Mouse (Mus musculus): ENCODE measurements around the gene Rnpc3. TPM values are rescaled to one million over a fixed set of nuclear protein-coding genes. Genes with fewer than 3 reads are reported as not detected.
"Not testable (repeated sequence)": the region's sequence is repeated elsewhere in the genome, so short reads cannot be mapped to it uniquely, and the experiment has no call there.

Rnpc3 gene
- 23.9 and 27.9 TPM in 2 replicates for polyA plus RNA-seq (2011; ENCODE audit: insufficient read length, low read depth, missing spikeins)

DNA sequence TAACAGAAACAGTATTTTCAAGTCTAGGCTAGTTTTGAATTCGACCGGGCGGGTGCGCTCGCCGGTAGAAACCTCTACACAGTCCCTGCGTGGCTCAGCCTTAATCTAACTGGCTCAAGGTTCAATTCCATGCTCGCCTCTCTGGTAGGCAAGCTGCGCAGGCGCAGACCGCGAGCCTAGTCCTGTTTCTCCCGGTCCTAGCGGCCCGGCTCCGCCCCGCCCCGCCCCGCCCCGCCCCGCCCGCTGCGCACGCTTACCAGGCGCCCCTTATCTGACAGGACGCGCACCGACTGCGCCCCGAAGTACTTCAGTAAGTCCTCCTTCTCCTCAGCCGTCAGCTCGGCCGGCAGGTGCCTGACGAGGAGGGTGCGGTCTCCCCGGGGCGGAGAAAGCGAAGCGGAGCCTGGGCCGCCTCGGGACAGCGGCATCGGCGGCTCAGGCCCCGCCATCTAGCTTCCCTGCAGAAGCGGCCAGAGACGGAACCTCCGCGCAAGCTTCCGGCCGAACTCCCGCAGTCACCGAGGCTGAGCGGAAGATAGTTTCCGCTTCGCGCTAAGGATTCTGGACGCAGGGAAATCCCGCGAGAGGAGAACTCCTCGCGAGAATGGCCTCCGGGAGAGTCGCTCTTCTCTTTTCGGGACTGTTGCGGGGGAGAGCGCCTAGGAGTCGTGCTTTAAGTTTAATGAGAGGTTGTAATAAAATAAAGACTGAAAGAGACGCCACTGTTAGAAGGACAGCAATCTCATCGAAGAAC, at the start of gene Rnpc3:
TSS of gene Rnpc3 (minus strand) at position 544 of the 754 bp plus-strand sequence.
- Histone ChIP-seq H3K4me1 (ENCODE audit: control insufficient read depth, insufficient read depth, low read length) (no peaks in the 10 kb centered on the region), H3K4me3 (ENCODE audit: insufficient read depth, low read length) (peak within 1 kb of the TSS; percentile 86), H3K27ac (ENCODE audit: insufficient read depth, low read length) (peak within 1 kb of the TSS; percentile 99)
- TF ChIP-seq CTCF (IDR thresholded peaks at IDR 0.05; ENCODE audit: borderline replicate concordance, insufficient read depth, low read length) (no peak), POLR2A (IDR thresholded peaks at IDR 0.05; ENCODE audit: low read depth, low read length) (peak; percentile 73)

- TF ChIP-seq CTCF (IDR thresholded peaks at IDR 0.05; ENCODE audit: borderline replicate concordance, insufficient read depth, low read length) (peak; percentile 78), POLR2A (IDR thresholded peaks at IDR 0.05; ENCODE audit: low read depth, low read length) (no peak)
- Histone ChIP-seq H3K4me3 (ENCODE audit: insufficient read depth, low read length) (no peak overlapping the region), H3K4me1 (ENCODE audit: control insufficient read depth, insufficient read depth, low read length) (no peaks in the 10 kb centered on the region), H3K27ac (ENCODE audit: insufficient read depth, low read length) (peak overlapping the region; percentile 34)
Measured at GRCm38 (mm10) chr3:113656940-113657339, 27.0 kb upstream of the Rnpc3 start.

GRCm38 (mm10) chr3:113654335-113654734, 24.4 kb upstream of the Rnpc3 start:
- Histone ChIP-seq H3K4me3 (ENCODE audit: insufficient read depth, low read length) (no peak overlapping the region), H3K4me1 (ENCODE audit: control insufficient read depth, insufficient read depth, low read length) (no peaks in the 10 kb centered on the region), H3K27ac (ENCODE audit: insufficient read depth, low read length) (no peak overlapping the region)
- TF ChIP-seq POLR2A (IDR thresholded peaks at IDR 0.05; ENCODE audit: low read depth, low read length) (no peak), CTCF (IDR thresholded peaks at IDR 0.05; ENCODE audit: borderline replicate concordance, insufficient read depth, low read length) (no peak)

DNA sequence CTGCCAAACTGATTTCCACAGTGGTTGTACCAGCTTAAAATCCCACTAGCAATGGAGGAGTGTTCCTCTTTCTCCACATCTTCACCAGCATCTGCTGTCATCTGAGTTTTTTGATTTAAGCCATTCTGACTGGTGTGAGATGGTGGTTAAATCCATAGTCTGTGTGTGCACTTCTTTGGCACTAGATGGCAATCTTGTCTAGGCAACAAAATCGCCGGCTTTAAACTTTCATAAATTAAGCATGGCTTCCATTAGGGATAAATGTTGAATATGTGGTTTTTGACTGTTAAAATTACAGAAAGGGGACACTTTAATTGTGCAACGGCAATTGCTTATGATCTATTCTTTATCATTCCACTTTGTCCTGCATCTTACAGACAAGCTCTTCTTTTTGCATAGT, 21.4 kb upstream of the Rnpc3 start:
- not testable (repeated sequence) for H3K4me3 ChIP-seq (ENCODE audit: insufficient read depth, low read length); H3K27ac ChIP-seq (ENCODE audit: insufficient read depth, low read length); H3K4me1 ChIP-seq (ENCODE audit: control insufficient read depth, insufficient read depth, low read length)

GRCm38 (mm10) chr3:113639545-113639944, 9.6 kb upstream of the Rnpc3 start:
- Histone ChIP-seq H3K4me1 (ENCODE audit: control insufficient read depth, insufficient read depth, low read length) (no peaks in the 10 kb centered on the region), H3K27ac (ENCODE audit: insufficient read depth, low read length) (no peak overlapping the region), H3K4me3 (ENCODE audit: insufficient read depth, low read length) (no peak overlapping the region)
- TF ChIP-seq CTCF (IDR thresholded peaks at IDR 0.05; ENCODE audit: borderline replicate concordance, insufficient read depth, low read length) (no peak), POLR2A (IDR thresholded peaks at IDR 0.05; ENCODE audit: low read depth, low read length) (no peak)

GRCm38 (mm10) chr3:113634220-113634619, 4.3 kb upstream of the Rnpc3 start:
- no peak overlapping the region for H3K27ac ChIP-seq (ENCODE audit: insufficient read depth, low read length)
- H3K4me1 ChIP-seq (ENCODE audit: control insufficient read depth, insufficient read depth, low read length), result no peaks in the 10 kb centered on the region
- H3K4me3 ChIP-seq (ENCODE audit: insufficient read depth, low read length), result no peak overlapping the region
- TF ChIP-seq CTCF (IDR thresholded peaks at IDR 0.05; ENCODE audit: borderline replicate concordance, insufficient read depth, low read length) (no peak), POLR2A (IDR thresholded peaks at IDR 0.05; ENCODE audit: low read depth, low read length) (no peak)

DNA sequence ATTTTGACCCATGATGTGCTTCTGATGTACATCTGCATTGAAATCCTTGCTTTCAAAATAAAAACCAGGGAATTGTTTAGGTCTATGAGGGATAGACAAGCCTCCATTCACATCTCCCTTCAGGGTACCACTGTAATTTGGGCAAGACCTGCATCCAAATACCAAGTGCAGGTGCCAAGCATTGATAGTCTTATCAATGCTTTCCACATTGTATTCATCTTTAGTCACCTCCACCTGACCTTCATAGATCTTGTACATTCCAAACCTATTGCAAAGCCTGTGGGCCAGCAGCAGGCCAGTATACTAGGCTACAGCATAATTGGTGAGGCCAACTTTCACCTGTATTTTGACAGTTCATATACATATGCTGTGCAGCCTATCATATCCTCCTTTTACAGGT, 1.7 kb upstream of the Rnpc3 start:
- H3K4me3 ChIP-seq (ENCODE audit: insufficient read depth, low read length), result no peak overlapping the region
- TF ChIP-seq CTCF (IDR thresholded peaks at IDR 0.05; ENCODE audit: borderline replicate concordance, insufficient read depth, low read length) (no peak), POLR2A (IDR thresholded peaks at IDR 0.05; ENCODE audit: low read depth, low read length) (no peak)
- no peaks in the 10 kb centered on the region for H3K4me1 ChIP-seq (ENCODE audit: control insufficient read depth, insufficient read depth, low read length)
- no peak overlapping the region for H3K27ac ChIP-seq (ENCODE audit: insufficient read depth, low read length)

GRCm38 (mm10) chr3:113630564-113630963, 615 bp upstream of the Rnpc3 start:
- Histone ChIP-seq H3K4me1 (ENCODE audit: control insufficient read depth, insufficient read depth, low read length) (no peaks in the 10 kb centered on the region), H3K4me3 (ENCODE audit: insufficient read depth, low read length) (peak overlapping the region; percentile 86), H3K27ac (ENCODE audit: insufficient read depth, low read length) (peak overlapping the region; percentile 99)
- no peak for TF ChIP-seq CTCF (IDR thresholded peaks at IDR 0.05; ENCODE audit: borderline replicate concordance, insufficient read depth, low read length)
- TF ChIP-seq POLR2A (IDR thresholded peaks at IDR 0.05; ENCODE audit: low read depth, low read length), result peak; percentile 37; the same call in 1 of the 2 replicates

- no peaks in the 10 kb centered on the region for H3K4me1 ChIP-seq (ENCODE audit: control insufficient read depth, insufficient read depth, low read length)
- TF ChIP-seq POLR2A (IDR thresholded peaks at IDR 0.05; ENCODE audit: low read depth, low read length) (no peak), CTCF (IDR thresholded peaks at IDR 0.05; ENCODE audit: borderline replicate concordance, insufficient read depth, low read length) (no peak)
- H3K27ac ChIP-seq (ENCODE audit: insufficient read depth, low read length), result no peak within 1 kb of the TSS
- H3K4me3 ChIP-seq (ENCODE audit: insufficient read depth, low read length), result no peak within 1 kb of the TSS
Measured at GRCm38 (mm10) chr3:113606599-113606998, 23.4 kb downstream of the Rnpc3 start, which contains the start of gene Amy1. TSS of gene Amy1 (minus strand) at chr3:113606699.

DNA sequence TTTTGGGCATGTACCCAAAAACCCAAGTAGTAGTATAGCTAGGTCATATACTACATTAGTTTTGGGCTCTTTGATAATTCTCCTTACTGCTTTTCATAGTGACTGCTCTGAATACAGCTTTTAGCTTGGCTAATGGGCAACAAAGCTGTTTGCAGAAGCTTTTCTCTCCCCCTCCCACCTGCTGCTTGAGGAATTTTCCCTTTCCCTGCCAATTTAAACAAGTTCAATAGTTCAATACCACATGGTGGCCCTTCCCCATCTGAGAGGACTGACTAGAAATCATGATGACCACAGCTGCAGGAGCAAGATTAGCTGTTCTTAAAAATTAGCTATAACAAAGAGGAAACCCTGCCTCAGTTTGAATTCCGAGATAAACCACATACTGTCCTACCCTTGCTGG, 39.1 kb downstream of the Rnpc3 start:
- TF ChIP-seq CTCF (IDR thresholded peaks at IDR 0.05; ENCODE audit: borderline replicate concordance, insufficient read depth, low read length) (no peak), POLR2A (IDR thresholded peaks at IDR 0.05; ENCODE audit: low read depth, low read length) (no peak)
- Histone ChIP-seq H3K4me1 (ENCODE audit: control insufficient read depth, insufficient read depth, low read length) (no peaks in the 10 kb centered on the region), H3K4me3 (ENCODE audit: insufficient read depth, low read length) (no peak overlapping the region), H3K27ac (ENCODE audit: insufficient read depth, low read length) (no peak overlapping the region)
